Mouse (Mus musculus) layer of hippocampus, adult 9-11 months (tissue): ENCODE measurements at regions not wholly inside any gene's neighbourhood (a gene's known extent, or its start where the extent isn't known, plus 50 kb on each side); places are given as distances from the start of the nearest gene placed in this dataset.

Experiments
- DNase-seq: peaks from one replicate; pipeline ENCODE4 v3.0.0; 2022

- DNase-seq, result no peak
Measured at GRCm38 (mm10) chr9:94239479-94240241, 298.2 kb downstream of the 1190002N15Rik start.

GRCm38 (mm10) chr9:94238565-94238964 is 299.3 kb downstream of the 1190002N15Rik start:
- DNase-seq, result no peak

GRCm38 (mm10) chr9:94229537-94229936 is 308.3 kb downstream of the 1190002N15Rik start:
- DNase-seq, result no peak

- DNase-seq, result no peak
Measured at GRCm38 (mm10) chr9:94219116-94219515, 318.8 kb downstream of the 1190002N15Rik start.

- DNase-seq, result no peak
Measured at GRCm38 (mm10) chr9:94216414-94217279, 321.2 kb downstream of the 1190002N15Rik start.

GRCm38 (mm10) chr9:94210467-94211249 is 327.2 kb downstream of the 1190002N15Rik start:
- DNase-seq, result peak; percentile 46

- no peak for DNase-seq
Measured at GRCm38 (mm10) chr9:94208987-94209386, 328.9 kb downstream of the 1190002N15Rik start.

- DNase-seq, result no peak
Measured at GRCm38 (mm10) chr9:94200892-94201291, 337.0 kb downstream of the 1190002N15Rik start.

- DNase-seq, result no peak
Measured at GRCm38 (mm10) chr9:94199864-94200263, 338.0 kb downstream of the 1190002N15Rik start.

- DNase-seq, result no peak
Measured at GRCm38 (mm10) chr9:94191083-94191482, 346.8 kb downstream of the 1190002N15Rik start.

- DNase-seq, result no peak
Measured at GRCm38 (mm10) chr9:94189872-94190800, 347.7 kb downstream of the 1190002N15Rik start.

GRCm38 (mm10) chr9:94188124-94188523 is 349.8 kb downstream of the 1190002N15Rik start:
- no peak for DNase-seq

- no peak for DNase-seq
Measured at GRCm38 (mm10) chr9:94169905-94170612, 367.8 kb downstream of the 1190002N15Rik start.

- no peak for DNase-seq
Measured at GRCm38 (mm10) chr9:94163671-94164070, 374.2 kb downstream of the 1190002N15Rik start.

- DNase-seq, result no peak
Measured at GRCm38 (mm10) chr9:94155581-94155980, 382.3 kb downstream of the 1190002N15Rik start.

GRCm38 (mm10) chr9:94148474-94148873 is 389.4 kb downstream of the 1190002N15Rik start:
- no peak for DNase-seq

- no peak for DNase-seq
Measured at GRCm38 (mm10) chr9:94146787-94147186, 391.1 kb downstream of the 1190002N15Rik start.

- no peak for DNase-seq
Measured at GRCm38 (mm10) chr9:94136444-94136843, 401.4 kb downstream of the 1190002N15Rik start.

GRCm38 (mm10) chr9:94133682-94134081 is 404.2 kb downstream of the 1190002N15Rik start:
- DNase-seq, result no peak

- no peak for DNase-seq
Measured at GRCm38 (mm10) chr9:94131367-94131766, 406.5 kb downstream of the 1190002N15Rik start.

GRCm38 (mm10) chr9:94116961-94117360 is 420.9 kb downstream of the 1190002N15Rik start:
- no peak for DNase-seq
